ENCODE assay signal across 19 mouse cellular contexts in the genomic region with DNA sequence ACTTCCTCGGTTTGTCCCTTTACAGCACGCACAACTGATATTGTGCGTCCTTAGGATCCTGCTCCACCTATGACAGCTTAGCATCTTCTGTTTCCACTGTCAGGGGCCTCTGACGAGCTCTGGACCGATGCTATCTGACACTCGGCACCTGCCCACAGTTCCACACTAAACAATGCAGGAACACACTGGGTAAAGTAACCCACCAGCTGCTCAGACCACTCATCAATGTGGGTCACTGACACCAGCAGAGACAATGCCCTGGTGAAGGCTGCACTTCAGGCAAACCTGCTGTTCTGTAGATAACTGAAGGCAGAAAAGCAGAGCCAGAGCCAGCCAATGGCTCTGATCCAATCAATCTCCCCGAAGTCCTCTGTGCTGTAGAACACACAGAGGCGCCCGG.
"Had no signal": no experiment of that assay in that cellular context is flagged by ENCODE, and none has a peak within 500 bp of the region (broad histone marks: within the 10 kb centered on the region; RNA-seq: fewer than 3 reads in every experiment).

No protein-coding gene starts in this region.

- H3K9ac ChIP-seq: intestine, embryonic 15.5 days; kidney, embryonic 15.5 days; liver, embryonic 13.5 days had no signal

- DNase-seq: kidney, adult 11 months; kidney, adult 8-10 months; kidney, postnatal 36 days; layer of hippocampus, postnatal 36 days; liver, embryonic 13.5 days; lung, adult 2 months; lung, postnatal 14 days; right cerebral cortex, adult 18-20 months; right cerebral cortex, postnatal 14 days; right cerebral cortex, postnatal 4 days; thymus, adult 2 months; thymus, postnatal 14 days; thymus, postnatal 4 days had no signal

- H3K4me3 ChIP-seq: intestine, embryonic 15.5 days; kidney, embryonic 15.5 days; left cerebral cortex, adult 2 months; liver, embryonic 13.5 days had no signal

- H3K4me2 ChIP-seq: intestine, embryonic 15.5 days; kidney, embryonic 15.5 days; liver, embryonic 13.5 days had no signal

- H3K27me3 ChIP-seq: intestine, embryonic 15.5 days; kidney, embryonic 15.5 days; liver, embryonic 13.5 days had no signal

- ATAC-seq: intestine, embryonic 15.5 days; midbrain, embryonic 16.5 days had no signal

- H3K27ac ChIP-seq: intestine, embryonic 15.5 days; kidney, embryonic 15.5 days; left cerebral cortex, adult 2 months; liver, embryonic 13.5 days; macrophage; stomach, postnatal 0 days had no signal

- H3K9me3 ChIP-seq: intestine, embryonic 15.5 days; kidney, embryonic 15.5 days; liver, embryonic 13.5 days had no signal
